Mouse (Mus musculus) gonadal fat pad, adult 2 months (tissue): ENCODE data around the gene 1700018F24Rik. TPM values are rescaled to one million over a fixed set of nuclear protein-coding genes. Genes with fewer than 3 reads are reported as not detected.
"Not testable (repeated sequence)": the region's sequence is repeated elsewhere in the genome, so short reads cannot be mapped to it uniquely, and the experiment has no call there.

Experiments
- DNase-seq: peaks from one replicate; pipeline ENCODE4 v3.0.0-alpha.2; 2012; ENCODE audit warnings: low read depth
- polyA plus RNA-seq: library from polyadenylated mRNA; depleted of rRNA; stranded (reverse); fragments of >200 nt; gene quantifications from 2 replicates; pipeline ENCODE4 v1.2.3, GENCODE M21; 2012; rRNA removed

1700018F24Rik gene
- polyA plus RNA-seq, 1 experiment = not detected

- no peak for DNase-seq
Observed at GRCm38 (mm10) chr5:145081866-145082613, 39.2 kb downstream of the 1700018F24Rik start.

DNA sequence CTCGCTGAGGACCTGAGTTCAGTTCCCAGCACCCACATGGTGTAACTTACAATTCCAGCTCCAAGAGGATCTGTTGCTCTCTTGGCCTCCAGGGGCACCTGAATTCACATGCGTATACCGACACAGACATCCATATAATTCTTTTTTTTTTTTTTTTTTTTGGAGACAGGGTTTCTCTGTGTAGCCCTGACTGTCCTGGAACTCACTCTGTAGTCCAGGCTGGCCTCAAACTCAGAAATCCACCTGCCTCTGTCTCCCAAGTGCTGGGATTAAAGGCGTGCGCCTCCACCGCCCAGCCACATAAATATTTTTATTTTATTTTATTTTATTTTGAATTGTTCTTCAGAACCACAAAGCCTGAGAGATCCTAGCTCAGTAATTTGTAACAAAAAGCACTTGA lies 40.4 kb downstream of the 1700018F24Rik start:
- not testable (repeated sequence) for DNase-seq

GRCm38 (mm10) chr5:145083632-145084451 lies 41.1 kb downstream of the 1700018F24Rik start, which contains the start of the genes Arpc1a and Kpna7:
Gene Arpc1a (plus strand): TSS chr5:145083830.
Gene Kpna7 (minus strand): TSS chr5:145084030.
- DNase-seq = peak; percentile 51

DNA sequence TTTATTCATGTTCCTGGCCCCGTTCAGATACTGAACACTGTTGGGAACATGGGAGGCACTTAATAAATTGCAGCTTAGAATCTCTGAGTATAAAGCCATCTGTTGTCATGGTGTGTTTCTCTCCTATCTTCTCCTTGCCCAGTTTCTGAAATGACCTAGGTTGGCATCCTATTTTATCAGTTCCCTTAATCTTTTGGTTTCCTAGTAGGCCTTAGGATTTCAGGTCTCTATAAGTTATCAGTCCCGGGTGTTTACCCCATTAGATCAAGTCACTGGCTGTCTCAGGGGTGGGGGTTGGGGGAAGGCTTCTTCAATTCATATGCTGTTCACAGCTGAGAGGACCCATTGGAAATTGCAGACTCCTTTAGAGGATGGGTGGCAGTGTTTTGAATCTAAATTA lies 42.0 kb downstream of the 1700018F24Rik start:
- DNase-seq = no peak

GRCm38 (mm10) chr5:145088186-145088585 lies 45.4 kb downstream of the 1700018F24Rik start:
- DNase-seq = no peak

DNA sequence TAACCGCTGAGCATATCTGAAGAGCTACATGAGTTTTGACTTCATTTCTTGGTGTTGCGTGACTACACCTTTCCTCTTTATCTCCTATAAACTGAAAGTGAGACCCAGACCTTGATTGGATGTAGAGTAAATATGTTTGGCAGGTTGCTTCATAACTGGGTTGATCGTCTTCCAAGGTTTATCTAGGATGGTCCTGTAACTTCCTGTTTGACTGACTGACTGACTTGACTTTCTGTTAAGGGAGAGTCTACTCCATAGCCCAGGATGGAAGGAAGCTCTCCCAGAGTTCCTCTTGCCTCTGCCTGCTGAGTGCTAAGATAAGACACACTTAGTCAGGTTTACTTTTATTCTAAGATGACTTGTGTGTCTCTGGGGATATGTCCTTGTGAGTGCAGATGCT lies 47.1 kb downstream of the 1700018F24Rik start:
- no peak for DNase-seq

Other genes with a start within 250 kb of the 1700018F24Rik start
- 29.6 and 29.8 TPM in 2 replicates for gene Smurf1, start 77.1 kb upstream of the 1700018F24Rik start, polyA plus RNA-seq
- 0.13 TPM in 1 of 2 replicates, not detected in the other for gene Gm4871, start 10.2 kb upstream of the 1700018F24Rik start, polyA plus RNA-seq
- 175 and 197 TPM in 2 replicates for gene Arpc1a, start 40.8 kb downstream of the 1700018F24Rik start, polyA plus RNA-seq
- gene Kpna7, start 41.0 kb downstream of the 1700018F24Rik start, polyA plus RNA-seq = 0.05 TPM in 1 of 2 replicates, not detected in the other
- 563 and 599 TPM in 2 replicates for gene Arpc1b, start 71.2 kb downstream of the 1700018F24Rik start, polyA plus RNA-seq
- 22.7 and 25.9 TPM in 2 replicates for gene Pdap1, start 97.2 kb downstream of the 1700018F24Rik start, polyA plus RNA-seq
- 42.6 and 72.1 TPM in 2 replicates for gene Bud31, start 97.4 kb downstream of the 1700018F24Rik start, polyA plus RNA-seq
- 15.8 and 17.7 TPM in 2 replicates for gene Ptcd1, start 124.1 kb downstream of the 1700018F24Rik start, polyA plus RNA-seq
- 24.4 and 25.7 TPM in 2 replicates for gene Cpsf4, start 124.2 kb downstream of the 1700018F24Rik start, polyA plus RNA-seq
- 136 and 153 TPM in 2 replicates for gene Atp5j2, start 149.1 kb downstream of the 1700018F24Rik start, polyA plus RNA-seq
- 4.4 and 4.7 TPM in 2 replicates for gene Zkscan14, start 158.9 kb downstream of the 1700018F24Rik start, polyA plus RNA-seq
- 8.2 and 8.4 TPM in 2 replicates for gene Zkscan5, start 161.6 kb downstream of the 1700018F24Rik start, polyA plus RNA-seq
- gene Zfp655, start 188.7 kb downstream of the 1700018F24Rik start, polyA plus RNA-seq = 17.6 and 23.9 TPM in 2 replicates
- 18.0 and 21.9 TPM in 2 replicates for gene Zscan25, start 237.5 kb downstream of the 1700018F24Rik start, polyA plus RNA-seq